Mouse (Mus musculus) forebrain, postnatal 0 days (tissue): Measurements from ENCODE around the gene Olfr356. TPM values are rescaled to one million over a fixed set of nuclear protein-coding genes. Genes with fewer than 3 reads are reported as not detected.

Source experiments
- ATAC-seq: fragments of 200-750 bp; cut with Nextera tagmentation; 2 replicates; pipeline ENCODE4 v1.8.0; 2017; ENCODE audit warnings: mild to moderate bottlenecking, moderate library complexity
- DNase-seq: peaks from one replicate; pipeline ENCODE4 v3.0.0-alpha.2; 2015
- H3K27ac ChIP-seq: fragments of 300-500 bp; sonication (generic); 2 replicates; pipeline ENCODE4 v1.5.1; 2014; ENCODE audit warnings: low read depth, mild to moderate bottlenecking, antibody characterized with exemption, low read length, moderate library complexity, mixed read lengths
- H3K27me3 ChIP-seq: fragments of 300-500 bp; sonication (generic); 2 replicates; pipeline ENCODE4 v1.6.1; 2014; ENCODE audit warnings: mild to moderate bottlenecking, low read length, mixed read lengths; ENCODE audit not compliant: insufficient read depth
- H3K36me3 ChIP-seq: fragments of 300-500 bp; sonication (generic); 2 replicates; pipeline ENCODE4 v1.6.1; 2014; ENCODE audit warnings: mild to moderate bottlenecking, moderate library complexity; ENCODE audit not compliant: insufficient read depth
- H3K4me1 ChIP-seq: fragments of 300-500 bp; sonication (generic); 2 replicates; pipeline ENCODE4 v1.6.1; 2014; ENCODE audit warnings: antibody characterized with exemption; ENCODE audit not compliant: insufficient read depth
- H3K4me2 ChIP-seq: fragments of 300-500 bp; sonication (generic); 2 replicates; pipeline ENCODE4 v1.6.1; 2014; ENCODE audit warnings: low read depth, mild to moderate bottlenecking, moderate library complexity
- H3K4me3 ChIP-seq: fragments of 300-500 bp; sonication (generic); 2 replicates; pipeline ENCODE4 v1.5.1; 2014; ENCODE audit warnings: low read depth, low read length, mixed read lengths
- H3K9ac ChIP-seq: fragments of 300-500 bp; sonication (generic); 2 replicates; pipeline ENCODE4 v1.6.1; 2014; ENCODE audit warnings: mild to moderate bottlenecking
- H3K9me3 ChIP-seq: fragments of 300-500 bp; sonication (generic); 2 replicates; pipeline ENCODE4 v1.6.1; 2016; ENCODE audit warnings: low read length
- CTCF ChIP-seq: sonication (generic); IDR thresholded peaks from 2 replicates; pipeline ENCODE4 v1.5.1; 2016; ENCODE audit warnings: antibody characterized with exemption, control low read depth, low read depth
- WGBS: fragments of 180-500 bp; shearing (Covaris S2); extraction: QIAGEN DNeasy Blood & Tissue Kit; methylation state at CpG from one replicate; pipeline ENCODE4 v1.1.7; 2014; 5-methylcytosine and 5-hydroxymethylcytosine counted together
- polyA plus RNA-seq: library from polyadenylated mRNA; unstranded; fragments of >200 nt; fragmentation: Nextera tagmentation; extraction: Ambion mirVana; gene quantifications from 2 replicates; pipeline ENCODE4 v1.2.1, GENCODE M21; 2015
- total RNA-seq: library from RNA; depleted of rRNA; stranded (reverse); fragments of >200 nt; gene quantifications from 2 replicates; pipeline ENCODE4 v1.2.3, GENCODE M21; 2014; rRNA removed

Gene Olfr356
- total RNA-seq (not detected in 2 replicates), polyA plus RNA-seq (not detected in 2 replicates)

GRCm38 (mm10) chr2:36936821-36937220 is at the start of gene Olfr356:
Olfr356 (plus strand) TSS chr2:36937121.
- Histone ChIP-seq H3K4me3 (no peak within 1 kb of the TSS), H3K36me3 (no peaks in the 10 kb centered on the region), H3K4me1 (no peaks in the 10 kb centered on the region), H3K4me2 (no peak within 1 kb of the TSS), H3K9ac (no peak within 1 kb of the TSS), H3K27ac (no peak within 1 kb of the TSS), H3K27me3 (no peaks in the 10 kb centered on the region), H3K9me3 (peaks cover 7% of the 10 kb centered on the region; the same call in 1 of the 2 replicates)
- no peak for DNase-seq
- TF ChIP-seq CTCF: no peak
- WGBS: 87% methylated on average over 2 of the region's 2 CpGs
- no peak for ATAC-seq

- ATAC-seq: no peak
- H3K27me3 ChIP-seq: no peaks in the 10 kb centered on the region
Observed at GRCm38 (mm10) chr2:36892836-36893235, 44.1 kb upstream of the Olfr356 start, which contains the start of gene Olfr353. Olfr353 (minus strand) TSS chr2:36892936.

GRCm38 (mm10) chr2:36897114-36897513 is 39.8 kb upstream of the Olfr356 start:
- no peak overlapping the region for H3K9ac ChIP-seq
- H3K9me3 ChIP-seq: 0 out of 2 replicates have a peak, but pooled peaks cover 4% of the 10 kb centered on the region
- DNase-seq: no peak
- H3K4me1 ChIP-seq: no peaks in the 10 kb centered on the region
- no peak for TF ChIP-seq CTCF
- no peak overlapping the region for H3K4me3 ChIP-seq
- no peaks in the 10 kb centered on the region for H3K27me3 ChIP-seq
- H3K36me3 ChIP-seq: no peaks in the 10 kb centered on the region
- no peak overlapping the region for H3K4me2 ChIP-seq
- ATAC-seq: no peak
- H3K27ac ChIP-seq: no peak overlapping the region

More at GRCm38 (mm10) chr2:36892836-36893235, 44.1 kb upstream of the Olfr356 start, which contains the start of gene Olfr353:
- H3K4me3 ChIP-seq: no peak within 1 kb of the TSS
- no peaks in the 10 kb centered on the region for H3K4me1 ChIP-seq
- no peak within 1 kb of the TSS for H3K9ac ChIP-seq
- H3K27ac ChIP-seq: no peak within 1 kb of the TSS
- DNase-seq: no peak
- 0 out of 2 replicates have a peak, but pooled peaks cover 4% of the 10 kb centered on the region for H3K9me3 ChIP-seq
- no peak within 1 kb of the TSS for H3K4me2 ChIP-seq
- no peak for TF ChIP-seq CTCF
- no peaks in the 10 kb centered on the region for H3K36me3 ChIP-seq

GRCm38 (mm10) chr2:36905380-36905779 is 31.5 kb upstream of the Olfr356 start, which contains the start of gene Olfr354:
Olfr354 (plus strand) TSS chr2:36905680.
- Histone ChIP-seq H3K4me1 (no peaks in the 10 kb centered on the region), H3K27ac (no peak within 1 kb of the TSS), H3K9me3 (0 out of 2 replicates have a peak, but pooled peaks cover 6% of the 10 kb centered on the region), H3K36me3 (no peaks in the 10 kb centered on the region), H3K9ac (no peak within 1 kb of the TSS), H3K27me3 (no peaks in the 10 kb centered on the region), H3K4me2 (no peak within 1 kb of the TSS), H3K4me3 (no peak within 1 kb of the TSS)
- DNase-seq: no peak
- no peak for TF ChIP-seq CTCF
- no peak for ATAC-seq

GRCm38 (mm10) chr2:36928797-36929196 is 8.1 kb upstream of the Olfr356 start, which contains the start of gene Olfr355:
Olfr355 (minus strand) TSS chr2:36928897.
- no peak within 1 kb of the TSS for H3K9ac ChIP-seq
- peaks cover 8% of the 10 kb centered on the region; the same call in 1 of the 2 replicates for H3K9me3 ChIP-seq
- H3K4me1 ChIP-seq: no peaks in the 10 kb centered on the region
- TF ChIP-seq CTCF: no peak
- H3K27me3 ChIP-seq: no peaks in the 10 kb centered on the region
- ATAC-seq (no peak), DNase-seq (no peak)
- H3K4me3 ChIP-seq: no peak within 1 kb of the TSS
- H3K27ac ChIP-seq: no peak within 1 kb of the TSS
- H3K4me2 ChIP-seq: no peak within 1 kb of the TSS
- no peaks in the 10 kb centered on the region for H3K36me3 ChIP-seq

Other genes with a start within 250 kb of the Olfr356 start
- gene Olfr347, start 205.2 kb upstream of the Olfr356 start, total RNA-seq: not detected in 2 replicates
- not detected in 2 replicates for gene Olfr347, start 205.2 kb upstream of the Olfr356 start, polyA plus RNA-seq
- gene Olfr348, start 152.8 kb upstream of the Olfr356 start, total RNA-seq: not detected in 2 replicates
- not detected in 2 replicates for gene Olfr348, start 152.8 kb upstream of the Olfr356 start, polyA plus RNA-seq
- gene Olfr50, start 146.6 kb upstream of the Olfr356 start, total RNA-seq: not detected in 2 replicates
- not detected in 2 replicates for gene Olfr50, start 146.6 kb upstream of the Olfr356 start, polyA plus RNA-seq
- not detected in 2 replicates for gene Olfr3, start 120.1 kb upstream of the Olfr356 start, total RNA-seq
- gene Olfr3, start 120.1 kb upstream of the Olfr356 start, polyA plus RNA-seq: not detected in 2 replicates
- not detected in 2 replicates for gene Olfr350, start 90.8 kb upstream of the Olfr356 start, total RNA-seq
- not detected in 2 replicates for gene Olfr350, start 90.8 kb upstream of the Olfr356 start, polyA plus RNA-seq
- not detected in 2 replicates for gene Olfr351, start 74.5 kb upstream of the Olfr356 start, total RNA-seq
- not detected in 2 replicates for gene Olfr351, start 74.5 kb upstream of the Olfr356 start, polyA plus RNA-seq
- gene Olfr352, start 68.7 kb upstream of the Olfr356 start, total RNA-seq: not detected in 2 replicates
- gene Olfr352, start 68.7 kb upstream of the Olfr356 start, polyA plus RNA-seq: not detected in 2 replicates
- not detected in 2 replicates for gene Olfr353, start 44.2 kb upstream of the Olfr356 start, total RNA-seq
- gene Olfr353, start 44.2 kb upstream of the Olfr356 start, polyA plus RNA-seq: not detected in 2 replicates
- not detected in 2 replicates for gene Olfr354, start 31.4 kb upstream of the Olfr356 start, total RNA-seq
- gene Olfr354, start 31.4 kb upstream of the Olfr356 start, polyA plus RNA-seq: not detected in 2 replicates
- gene Olfr355, start 8.2 kb upstream of the Olfr356 start, total RNA-seq: not detected in 2 replicates
- gene Olfr355, start 8.2 kb upstream of the Olfr356 start, polyA plus RNA-seq: not detected in 2 replicates
- gene Olfr357, start 56.7 kb downstream of the Olfr356 start, total RNA-seq: not detected in 2 replicates
- not detected in 2 replicates for gene Olfr357, start 56.7 kb downstream of the Olfr356 start, polyA plus RNA-seq
- not detected in 2 replicates for gene Olfr358, start 72.2 kb downstream of the Olfr356 start, total RNA-seq
- gene Olfr358, start 72.2 kb downstream of the Olfr356 start, polyA plus RNA-seq: not detected in 2 replicates
- not detected in 2 replicates for gene Olfr360, start 128.6 kb downstream of the Olfr356 start, total RNA-seq
- not detected in 2 replicates for gene Olfr360, start 128.6 kb downstream of the Olfr356 start, polyA plus RNA-seq
- not detected in 2 replicates for gene Olfr361, start 152.2 kb downstream of the Olfr356 start, total RNA-seq
- gene Olfr361, start 152.2 kb downstream of the Olfr356 start, polyA plus RNA-seq: not detected in 2 replicates
- not detected in 2 replicates for gene Olfr362, start 180.8 kb downstream of the Olfr356 start, total RNA-seq
- not detected in 2 replicates for gene Olfr362, start 180.8 kb downstream of the Olfr356 start, polyA plus RNA-seq
- gene Olfr364-ps1, start 202.2 kb downstream of the Olfr356 start, total RNA-seq: not detected in 2 replicates
- not detected in 2 replicates for gene Olfr364-ps1, start 202.2 kb downstream of the Olfr356 start, polyA plus RNA-seq